In the genomic region with DNA sequence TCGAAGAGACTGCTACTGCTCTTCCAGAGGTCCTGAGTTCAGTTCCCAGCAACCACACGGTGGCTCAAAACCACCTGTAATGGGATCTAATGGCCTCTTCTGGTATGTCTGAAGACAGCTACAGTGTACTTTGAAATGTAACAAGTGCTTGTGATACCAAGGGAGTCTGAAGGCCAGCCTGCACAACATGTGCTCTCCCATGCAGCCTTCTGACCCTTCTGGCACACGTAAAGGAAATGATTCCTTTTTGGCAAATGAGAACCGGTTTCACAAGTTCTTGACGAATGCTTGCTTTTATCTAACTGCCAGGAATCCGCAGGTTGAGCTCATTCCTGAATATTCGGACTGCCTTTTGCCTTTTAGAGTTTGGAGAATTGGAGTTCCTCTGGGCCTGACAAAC, we compare ENCODE assay signal across 8 mouse cellular contexts. TPM values are rescaled to one million over a fixed set of nuclear protein-coding genes. Genes with fewer than 3 reads are reported as not detected.
DNase-seq lines count a peak whose midpoint lies in the region; ATAC-seq lines count a peak whose summit lies in the region.

No protein-coding gene starts in this region.

- H3K27ac ChIP-seq in kidney, embryonic 15.5 days: peak overlapping the region; percentile 95
- no peak overlapping the region for H3K27ac ChIP-seq in forebrain, embryonic 12.5 days
- no peak overlapping the region for H3K27ac ChIP-seq in midbrain, embryonic 14.5 days (replicated peaks; ENCODE audit: low read depth, low read length)

- H3K9me3 ChIP-seq in kidney, embryonic 15.5 days (replicated peaks): no peaks in the 10 kb centered on the region
- H3K9me3 ChIP-seq in forebrain, embryonic 12.5 days: no peaks in the 10 kb centered on the region
- no peaks in the 10 kb centered on the region for H3K9me3 ChIP-seq in midbrain, embryonic 14.5 days (ENCODE audit: control insufficient read depth, low read length)

- peaks cover 22% of the 10 kb centered on the region for H3K4me1 ChIP-seq in kidney, embryonic 15.5 days
- H3K4me1 ChIP-seq in forebrain, embryonic 12.5 days: peaks cover 12% of the 10 kb centered on the region
- H3K4me1 ChIP-seq in midbrain, embryonic 14.5 days (ENCODE audit: control insufficient read depth, insufficient read depth, low read length): peaks cover 2% of the 10 kb centered on the region

- 30% methylated on average over 7 of the region's 7 CpGs for WGBS in kidney, embryonic 15.5 days
- 57% methylated on average over 7 of the region's 7 CpGs for WGBS in forebrain, embryonic 12.5 days
- 59% methylated on average over 7 of the region's 7 CpGs for WGBS in midbrain, embryonic 14.5 days

- no peaks in the 10 kb centered on the region for H3K36me3 ChIP-seq in kidney, embryonic 15.5 days
- H3K36me3 ChIP-seq in forebrain, embryonic 12.5 days (replicated peaks): no peaks in the 10 kb centered on the region
- no peaks in the 10 kb centered on the region for H3K36me3 ChIP-seq in midbrain, embryonic 14.5 days (ENCODE audit: control insufficient read depth, insufficient read depth, low read length)

- H3K4me3 ChIP-seq in kidney, embryonic 15.5 days (replicated peaks): peak overlapping the region; percentile 43
- H3K4me3 ChIP-seq in forebrain, embryonic 12.5 days (replicated peaks): peak overlapping the region; percentile 29
- no peak overlapping the region; the same call in 1 of the 2 replicates for H3K4me3 ChIP-seq in midbrain, embryonic 14.5 days (replicated peaks; ENCODE audit: low read depth, low read length)

- peak overlapping the region; percentile 70 for H3K4me2 ChIP-seq in kidney, embryonic 15.5 days
- H3K4me2 ChIP-seq in forebrain, embryonic 12.5 days: peak overlapping the region; percentile 57
- peak overlapping the region; percentile 60 for H3K4me2 ChIP-seq in midbrain, embryonic 14.5 days (ENCODE audit: low read length)

- H3K27me3 ChIP-seq in kidney, embryonic 15.5 days: no peaks in the 10 kb centered on the region
- peaks cover 7% of the 10 kb centered on the region; the same call in 1 of the 2 replicates for H3K27me3 ChIP-seq in forebrain, embryonic 12.5 days
- no peaks in the 10 kb centered on the region for H3K27me3 ChIP-seq in midbrain, embryonic 14.5 days (ENCODE audit: control insufficient read depth, insufficient read depth, low read length)

- H3K9ac ChIP-seq in kidney, embryonic 15.5 days: peak overlapping the region; percentile 61
- H3K9ac ChIP-seq in forebrain, embryonic 12.5 days: peak overlapping the region; percentile 62
- H3K9ac ChIP-seq in midbrain, embryonic 14.5 days (replicated peaks; ENCODE audit: low read length): peak overlapping the region; percentile 56; the same call in 1 of the 2 replicates

- no peak for ATAC-seq in kidney, embryonic 15.5 days (replicated peaks; ENCODE audit: low FRiP score)
- ATAC-seq in forebrain, embryonic 12.5 days (ENCODE audit: low FRiP score): no peak
- no peak for ATAC-seq in midbrain, embryonic 14.5 days (ENCODE audit: low FRiP score, low TSS enrichment)

- no peak for DNase-seq in kidney, adult 18-20 months
- peak; percentile 29 to 47 for DNase-seq in kidney, postnatal 36 days
- no peak for DNase-seq in midbrain, embryonic 14.5 days
- no peak for DNase-seq in frontal cortex, postnatal 14 days (ENCODE audit: low spot score in 2 of 2)
- DNase-seq in MN1 (ENCODE audit: low spot score): no peak
- DNase-seq in layer of hippocampus, adult 8-10 months (ENCODE audit: low spot score in 2 of 2): no peak

RNA-seq across cellular contexts. Expression of gene Nhp2, which starts 4.4 kb away (rescaled TPM):
- 163 and 169 TPM in 2 replicates for polyA plus RNA-seq in kidney, embryonic 15.5 days (2015; fragmentation: Nextera tagmentation; extraction: Ambion mirVana)
- 126 and 131 TPM in 2 replicates for polyA plus RNA-seq in forebrain, embryonic 12.5 days (2016; fragmentation: Nextera tagmentation; extraction: Ambion mirVana)
- polyA plus RNA-seq in midbrain, embryonic 14.5 days (2014; fragmentation: Nextera tagmentation; extraction: Ambion mirVana): 107 and 115 TPM in 2 replicates
- 10 to 100 TPM; 31.8 to 48.9 (median 42.3) TPM for total RNA-seq in layer of hippocampus, adult 8-10 months (2022)

RNA-seq across cellular contexts. Expression of gene Hnrnpab, which starts 8.5 kb away (rescaled TPM):
- polyA plus RNA-seq in kidney, embryonic 15.5 days (2015; fragmentation: Nextera tagmentation; extraction: Ambion mirVana): 443 and 447 TPM in 2 replicates
- 853 and 874 TPM in 2 replicates for polyA plus RNA-seq in forebrain, embryonic 12.5 days (2016; fragmentation: Nextera tagmentation; extraction: Ambion mirVana)
- polyA plus RNA-seq in midbrain, embryonic 14.5 days (2014; fragmentation: Nextera tagmentation; extraction: Ambion mirVana): 489 and 530 TPM in 2 replicates
- total RNA-seq in layer of hippocampus, adult 8-10 months (2022): 100 to 1,000 TPM; 123 to 152 (median 135) TPM

RNA-seq across cellular contexts. Expression of gene Rmnd5b, which starts 20.6 kb away (rescaled TPM):
- 43.1 and 44.0 TPM in 2 replicates for polyA plus RNA-seq in kidney, embryonic 15.5 days (2015; fragmentation: Nextera tagmentation; extraction: Ambion mirVana)
- polyA plus RNA-seq in forebrain, embryonic 12.5 days (2016; fragmentation: Nextera tagmentation; extraction: Ambion mirVana): 43.4 and 44.7 TPM in 2 replicates
- polyA plus RNA-seq in midbrain, embryonic 14.5 days (2014; fragmentation: Nextera tagmentation; extraction: Ambion mirVana): 79.2 and 87.7 TPM in 2 replicates
- 10 to 100 TPM; 52.4 to 58.6 (median 55.4) TPM for total RNA-seq in layer of hippocampus, adult 8-10 months (2022)

RNA-seq across cellular contexts. Expression of gene Phykpl, which starts 30.6 kb away (rescaled TPM):
- 22.2 and 23.1 TPM in 2 replicates for polyA plus RNA-seq in kidney, embryonic 15.5 days (2015; fragmentation: Nextera tagmentation; extraction: Ambion mirVana)
- 15.1 and 16.4 TPM in 2 replicates for polyA plus RNA-seq in forebrain, embryonic 12.5 days (2016; fragmentation: Nextera tagmentation; extraction: Ambion mirVana)
- 8.7 and 12.5 TPM in 2 replicates for polyA plus RNA-seq in midbrain, embryonic 14.5 days (2014; fragmentation: Nextera tagmentation; extraction: Ambion mirVana)
- total RNA-seq in layer of hippocampus, adult 8-10 months (2022): 10 to 100 TPM in 1 of 4 experiments, 1 to 10 TPM in 3; 7.9 to 10.2 (median 8.9) TPM

RNA-seq across cellular contexts. Expression of gene N4bp3, which starts 35.5 kb away (rescaled TPM):
- 27.8 and 32.1 TPM in 2 replicates for polyA plus RNA-seq in kidney, embryonic 15.5 days (2015; fragmentation: Nextera tagmentation; extraction: Ambion mirVana)
- polyA plus RNA-seq in forebrain, embryonic 12.5 days (2016; fragmentation: Nextera tagmentation; extraction: Ambion mirVana): 9.5 and 10.5 TPM in 2 replicates
- 11.6 and 15.2 TPM in 2 replicates for polyA plus RNA-seq in midbrain, embryonic 14.5 days (2014; fragmentation: Nextera tagmentation; extraction: Ambion mirVana)
- 10 to 100 TPM; 15.0 to 18.9 (median 15.7) TPM for total RNA-seq in layer of hippocampus, adult 8-10 months (2022)

Comparison
In these comparisons a context has a peak if more than half of its experiments do, and no peak if none do; other contexts are left out.
1. DNase-seq: peak in kidney, postnatal 36 days (2 of 2); none in kidney, adult 18-20 months (single experiment), midbrain, embryonic 14.5 days (single experiment), frontal cortex, postnatal 14 days (0 of 2), MN1 (single experiment) and layer of hippocampus, adult 8-10 months (0 of 2).
2. Peak in every context shown above with its lines, with median percentiles within 50 percentile points of each other: H3K4me2 ChIP-seq and H3K9ac ChIP-seq.